Mouse (Mus musculus): Measurements from ENCODE around the gene Dzip3.

Gene Dzip3

GRCm38 (mm10) chr16:48993559-48994342 is at the start of gene Dzip3, which contains the start of gene Cip2a:
Gene Dzip3, minus strand, starts transcription at chr16:48994165.
Gene Cip2a, plus strand, starts transcription at chr16:48994185.
- DNase-seq (ENCODE audit: low spot score in 2 of 2) = peak; percentile 82 to 84

- DNase-seq (ENCODE audit: low spot score in 2 of 2) = no peak
Measured at GRCm38 (mm10) chr16:49040554-49041221, 46.7 kb upstream of the Dzip3 start.

GRCm38 (mm10) chr16:49037771-49038170 is 43.8 kb upstream of the Dzip3 start:
- DNase-seq (ENCODE audit: low spot score in 2 of 2) = no peak

DNA sequence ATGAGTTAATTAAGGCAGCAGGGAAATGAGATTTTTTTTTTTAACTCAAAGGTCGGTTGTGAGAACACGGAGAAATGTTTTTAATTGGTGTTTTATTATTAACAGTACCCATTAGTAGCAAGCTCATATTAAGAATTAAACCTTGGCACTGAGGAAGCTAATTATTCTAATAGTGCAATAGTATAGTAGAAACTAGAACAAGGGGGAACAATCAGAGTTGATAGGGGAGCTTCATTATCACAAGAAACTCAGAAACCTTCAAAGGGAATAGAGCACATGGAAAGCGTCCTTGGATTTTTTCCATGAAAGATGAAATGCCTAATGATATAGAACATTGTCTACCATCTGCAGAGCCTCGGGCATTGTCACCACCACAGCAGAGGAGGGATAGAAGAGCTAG is 41.9 kb upstream of the Dzip3 start:
- no peak for DNase-seq (ENCODE audit: low spot score in 2 of 2)

DNA sequence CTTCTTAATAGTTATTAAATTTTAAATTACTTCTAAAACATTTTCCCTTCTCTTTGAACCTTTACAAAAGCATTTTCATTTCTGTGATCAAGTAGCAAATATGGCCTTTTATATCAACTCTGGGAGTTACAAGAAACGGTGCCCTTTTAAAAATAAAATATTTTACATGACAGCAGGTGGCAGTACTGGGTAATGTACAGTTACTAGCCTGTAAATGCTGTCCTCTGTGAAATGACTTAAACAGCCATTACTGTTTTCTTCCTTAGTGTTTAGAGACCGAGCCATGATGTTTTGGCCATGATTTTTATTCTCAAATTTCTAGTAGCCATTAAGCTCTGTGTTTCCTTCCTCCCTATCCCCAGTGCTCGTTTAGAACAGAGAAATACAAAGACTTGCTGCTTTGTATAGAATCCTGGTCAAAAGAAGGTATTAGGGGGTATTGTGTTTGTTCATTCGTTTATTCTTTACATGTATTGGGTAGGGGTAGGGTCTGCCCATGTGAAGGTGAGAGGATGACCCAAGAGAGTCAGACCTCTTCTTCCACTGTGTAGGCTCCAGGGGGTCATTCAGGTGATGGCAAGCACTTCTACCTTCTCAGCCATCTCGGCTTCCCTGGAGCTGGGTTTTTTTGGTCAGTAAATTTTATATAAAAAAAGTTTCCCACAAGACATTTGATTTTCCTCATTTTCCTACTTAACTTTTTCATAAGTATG is 22.8 kb upstream of the Dzip3 start:
- no peak for DNase-seq (ENCODE audit: low spot score in 2 of 2)

- DNase-seq (ENCODE audit: low spot score in 2 of 2) = no peak
Measured at GRCm38 (mm10) chr16:49004151-49004550, 10.2 kb upstream of the Dzip3 start.

DNA sequence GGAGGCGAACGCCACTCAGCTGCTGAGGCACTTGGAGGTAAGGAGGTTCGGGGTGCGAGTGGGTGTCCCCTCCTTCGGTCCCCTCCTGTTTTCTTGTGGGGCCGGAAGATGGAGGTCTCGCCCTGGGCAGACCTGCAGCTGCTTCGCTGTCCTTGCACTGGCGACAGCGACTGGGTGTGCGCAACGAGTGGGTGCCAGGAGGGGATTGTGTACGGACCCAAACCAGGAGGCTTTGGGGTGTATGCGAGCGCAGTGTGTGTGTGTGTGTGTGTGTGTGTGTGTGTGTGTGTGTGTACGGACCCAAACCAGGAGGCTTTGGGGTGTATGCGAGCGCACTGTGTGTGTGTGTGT is 353 bp upstream of the Dzip3 start:
- no peak for DNase-seq (ENCODE audit: low spot score in 2 of 2)

GRCm38 (mm10) chr16:48993231-48993558 is 770 bp downstream of the Dzip3 start:
- DNase-seq (ENCODE audit: low spot score in 2 of 2) = no peak

GRCm38 (mm10) chr16:48992437-48993230 is 1.3 kb downstream of the Dzip3 start:
- DNase-seq (ENCODE audit: low spot score in 2 of 2) = no peak

- DNase-seq (ENCODE audit: low spot score in 2 of 2) = no peak
Measured at GRCm38 (mm10) chr16:48989700-48990099, 4.3 kb downstream of the Dzip3 start.

DNA sequence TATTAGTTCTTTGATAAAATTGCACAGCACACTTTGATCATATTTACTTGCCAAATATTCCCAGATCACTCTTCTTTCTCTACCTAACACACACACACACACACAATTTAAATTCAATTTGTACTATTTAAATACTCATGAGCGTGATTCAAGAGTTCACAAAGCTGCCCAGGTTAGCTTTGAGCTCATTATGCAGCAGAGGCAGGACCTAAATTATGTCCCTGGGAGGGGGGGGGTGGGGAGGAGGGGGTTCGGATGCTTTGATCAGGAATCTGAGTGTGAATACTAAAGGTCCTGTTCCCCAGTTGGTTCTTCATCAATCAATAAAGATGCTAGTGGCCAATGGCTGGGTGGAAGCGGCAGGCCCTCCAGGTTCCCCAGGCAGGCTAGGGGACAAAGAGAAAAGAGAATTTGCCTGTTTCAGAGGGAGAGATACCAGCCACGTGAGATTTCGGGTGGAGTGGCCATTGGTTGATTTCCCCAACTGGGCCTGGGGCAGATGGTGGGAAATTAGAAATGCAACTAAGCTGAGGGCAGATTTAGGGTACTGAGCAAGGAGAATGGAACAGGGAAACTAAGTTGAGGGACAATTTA is 8.8 kb downstream of the Dzip3 start:
- DNase-seq (ENCODE audit: low spot score in 2 of 2) = no peak

DNA sequence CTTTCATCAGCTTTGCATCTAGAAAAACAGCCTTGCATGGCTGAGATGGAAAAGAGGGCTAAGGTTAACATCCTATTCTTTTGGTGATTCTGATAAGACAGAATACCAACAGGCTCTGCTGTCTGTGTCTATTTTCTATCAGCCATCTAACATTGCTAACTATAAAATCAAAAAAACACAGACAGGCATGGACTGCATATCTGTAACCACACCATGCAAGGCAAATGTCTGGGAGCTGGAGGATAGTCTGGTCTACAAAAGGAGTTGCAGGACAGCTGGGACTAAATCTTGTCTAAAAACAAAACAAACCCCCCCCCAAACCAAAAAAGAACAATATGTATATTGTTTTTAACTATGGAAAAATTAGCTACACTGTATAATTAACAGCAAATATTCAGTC is 14.0 kb downstream of the Dzip3 start:
- no peak for DNase-seq (ENCODE audit: low spot score in 2 of 2)

GRCm38 (mm10) chr16:48973548-48973947 is 20.4 kb downstream of the Dzip3 start:
- no peak for DNase-seq (ENCODE audit: low spot score in 2 of 2)

DNA sequence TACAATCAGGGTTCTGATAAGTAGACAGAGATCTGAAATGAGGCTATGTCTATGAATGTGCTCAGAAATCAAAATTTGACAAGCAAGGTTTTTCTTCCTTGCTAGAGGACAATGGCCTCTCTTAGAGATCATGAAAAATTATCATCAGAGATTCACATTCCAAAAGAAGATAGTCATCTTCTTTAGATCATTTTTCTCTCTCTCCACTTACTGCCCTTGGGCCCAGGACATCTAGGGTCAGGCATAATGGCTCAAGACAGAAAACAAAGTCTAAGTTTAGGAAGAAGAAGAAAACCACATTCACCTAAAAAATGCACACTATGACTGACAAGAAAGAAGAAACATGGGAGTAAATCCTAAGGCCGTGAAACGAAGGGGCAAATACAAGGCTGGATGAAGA is 21.0 kb downstream of the Dzip3 start:
- no peak for DNase-seq (ENCODE audit: low spot score in 2 of 2)

GRCm38 (mm10) chr16:48941805-48942204 is 52.2 kb downstream of the Dzip3 start:
- no peak for DNase-seq (ENCODE audit: low spot score in 2 of 2)

GRCm38 (mm10) chr16:48923724-48924123 is 70.2 kb downstream of the Dzip3 start:
- DNase-seq (ENCODE audit: low spot score in 2 of 2) = no peak

GRCm38 (mm10) chr16:48913206-48913605 is 80.8 kb downstream of the Dzip3 start:
- DNase-seq (ENCODE audit: low spot score in 2 of 2) = no peak

DNA sequence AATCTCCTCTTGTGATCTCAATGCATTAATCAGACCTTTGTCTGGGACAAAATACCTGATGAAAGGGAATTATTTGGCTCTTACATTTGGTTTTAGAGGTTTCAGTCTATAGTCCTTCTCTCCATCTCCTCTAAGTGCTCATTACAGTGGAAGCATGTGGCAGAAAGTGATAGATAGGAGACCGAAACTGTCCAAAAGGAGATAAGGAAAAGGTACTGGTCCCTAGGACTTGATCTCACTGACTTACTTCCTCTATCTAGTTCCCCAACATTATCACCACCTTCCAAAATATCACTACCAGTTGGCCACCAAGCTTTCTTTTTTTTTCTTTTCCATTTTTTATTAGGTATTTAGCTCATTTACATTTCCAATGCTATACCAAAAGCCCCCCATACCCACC is 82.8 kb downstream of the Dzip3 start:
- no peak for DNase-seq (ENCODE audit: low spot score in 2 of 2)

DNA sequence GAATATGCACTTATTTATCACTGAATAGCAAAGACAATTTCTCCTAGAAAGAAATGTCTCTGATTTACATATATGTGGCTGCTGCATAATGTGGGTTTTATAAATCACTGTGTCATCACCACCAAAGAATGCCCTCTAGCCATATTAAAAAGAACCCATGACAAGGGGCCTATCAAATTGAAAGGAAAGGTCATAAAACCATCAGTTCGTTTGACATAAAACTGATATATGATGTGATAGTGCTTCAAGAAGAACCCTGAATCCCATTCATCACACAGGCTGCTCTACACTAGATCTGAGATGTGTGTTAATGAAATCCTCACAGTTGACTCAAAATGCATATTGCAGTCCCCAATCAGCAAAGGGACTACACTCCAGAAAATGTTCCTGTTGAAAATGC is 94.1 kb downstream of the Dzip3 start:
- no peak for DNase-seq (ENCODE audit: low spot score in 2 of 2)

DNA sequence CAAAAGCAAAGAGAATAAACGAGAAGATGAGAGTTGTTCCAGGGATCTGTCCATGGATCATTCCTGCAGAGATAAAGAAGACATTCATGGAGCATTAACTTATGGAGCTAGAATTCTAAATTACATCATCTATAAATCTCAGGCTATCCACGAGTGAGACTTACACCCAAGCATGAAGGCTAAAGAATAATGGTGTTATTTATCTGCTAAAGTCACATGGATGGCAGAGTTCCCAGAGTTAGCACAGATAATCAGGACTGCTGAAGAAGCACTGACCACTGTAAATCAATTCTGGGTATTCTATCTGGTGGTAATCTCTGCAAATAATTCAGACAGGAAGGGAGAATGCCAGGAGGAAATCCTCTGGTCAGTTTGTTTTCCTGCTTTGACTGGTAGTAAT is 103.2 kb downstream of the Dzip3 start:
- no peak for DNase-seq (ENCODE audit: low spot score in 2 of 2)
